ENCODE assay signal across 25 mouse cellular contexts in genomic region chr9:109116205-109116604, GRCm38 (mm10). TPM values are rescaled to one million over a fixed set of nuclear protein-coding genes. Genes with fewer than 3 reads are reported as not detected.
DNase-seq lines count a peak whose midpoint lies in the region; ATAC-seq lines count a peak whose summit lies in the region.
"Had no signal": no experiment of that assay in that cellular context is flagged by ENCODE, and none has a peak within 500 bp of the region (broad histone marks: within the 10 kb centered on the region; RNA-seq: fewer than 3 reads in every experiment).

No protein-coding gene starts in this region.

- H3K27me3 ChIP-seq in kidney, embryonic 14.5 days (ENCODE audit: control insufficient read depth, insufficient read depth, low read length): no peaks in the 10 kb centered on the region
- H3K27me3 ChIP-seq: embryonic facial prominence, embryonic 13.5 days; forebrain, embryonic 13.5 days; heart, embryonic 12.5 days; hindbrain, embryonic 12.5 days had no signal

- no peaks in the 10 kb centered on the region for H3K4me1 ChIP-seq in kidney, embryonic 14.5 days (ENCODE audit: control insufficient read depth, insufficient read depth, low read length)
- H3K4me1 ChIP-seq: embryonic facial prominence, embryonic 13.5 days; forebrain, embryonic 13.5 days; heart, embryonic 12.5 days; hindbrain, embryonic 12.5 days had no signal

- peak; percentile 2 for DNase-seq in kidney, adult 18-20 months
- DNase-seq in adrenal gland, adult 2 months: peak; percentile 88
- DNase-seq in adrenal gland, adult 8-10 months: peak; percentile 89
- peak; percentile 81 to 84 for DNase-seq in adrenal gland, postnatal 36 days
- no peak for DNase-seq in lung, postnatal 36 days
- no peak for DNase-seq in testis, postnatal 14 days (ENCODE audit: low spot score)
- no peak for DNase-seq in layer of hippocampus, postnatal 36 days
- DNase-seq: cerebellum, adult 11-12 months; cerebellum, adult 9-11 months; cerebellum, postnatal 36 days; forebrain, postnatal 0 days; gastrocnemius, postnatal 14 days; heart, postnatal 36 days had no signal

- H3K27ac ChIP-seq in kidney, embryonic 14.5 days (ENCODE audit: low read depth, low read length): no peak overlapping the region
- H3K27ac ChIP-seq: embryonic facial prominence, embryonic 13.5 days; forebrain, embryonic 13.5 days; hindbrain, embryonic 12.5 days; hindbrain, postnatal 0 days had no signal

- WGBS in kidney, embryonic 14.5 days: 93% methylated on average over 10 of the region's 10 CpGs

- H3K4me2 ChIP-seq in kidney, embryonic 14.5 days (replicated peaks; ENCODE audit: low read depth, low read length): no peak overlapping the region
- H3K4me2 ChIP-seq: embryonic facial prominence, embryonic 13.5 days; forebrain, embryonic 13.5 days; heart, embryonic 12.5 days; hindbrain, embryonic 12.5 days had no signal

- no peaks in the 10 kb centered on the region for H3K9me3 ChIP-seq in kidney, embryonic 14.5 days (ENCODE audit: control insufficient read depth, low read length)
- H3K9me3 ChIP-seq: embryonic facial prominence, embryonic 13.5 days; forebrain, embryonic 13.5 days; G1E; heart, embryonic 12.5 days; hindbrain, embryonic 12.5 days had no signal

- no peak overlapping the region for H3K9ac ChIP-seq in kidney, embryonic 14.5 days (ENCODE audit: low read depth, low read length)
- H3K9ac ChIP-seq: embryonic facial prominence, embryonic 13.5 days; forebrain, embryonic 13.5 days; forebrain, postnatal 0 days; heart, embryonic 12.5 days; hindbrain, embryonic 12.5 days had no signal

- no peak for ATAC-seq in kidney, embryonic 14.5 days (ENCODE audit: low FRiP score, low TSS enrichment)
- ATAC-seq: forebrain, embryonic 13.5 days; forebrain, postnatal 0 days; hindbrain, postnatal 0 days had no signal

- H3K36me3 ChIP-seq in kidney, embryonic 14.5 days (ENCODE audit: control insufficient read depth, insufficient read depth, low read length): peaks cover 82% of the 10 kb centered on the region
- H3K36me3 ChIP-seq: G1E had no signal

- H3K4me3 ChIP-seq in kidney, embryonic 14.5 days (ENCODE audit: low read length): no peak overlapping the region
- H3K4me3 ChIP-seq: embryonic facial prominence, embryonic 13.5 days; forebrain, embryonic 13.5 days; heart, embryonic 12.5 days; hindbrain, embryonic 12.5 days had no signal

RNA-seq across cellular contexts. Expression of gene Plxnb1, which starts 21.0 kb away (rescaled TPM):
- polyA plus RNA-seq in kidney, embryonic 14.5 days (2014; fragmentation: Nextera tagmentation; extraction: Ambion mirVana): 10.5 and 17.0 TPM in 2 replicates
- 10 to 100 TPM; 75.7 to 82.0 TPM for total RNA-seq in adrenal gland, adult 2 months (2021)
- 89.9 and 110 TPM in 2 replicates for polyA plus RNA-seq in adrenal gland, adult 2 months (2012; rRNA removed)
- total RNA-seq in adrenal gland, adult 8-10 months (2022): 100 to 1,000 TPM; 128 to 173 (median 140) TPM
- 100 to 1,000 TPM in 1 of 2 experiments, 10 to 100 TPM in 1; 82.7 to 123 TPM for total RNA-seq in adrenal gland, postnatal 36 days (2021)
- 10 to 100 TPM; 79.7 to 88.6 TPM for total RNA-seq in layer of hippocampus, postnatal 36 days (2021)
- polyA plus RNA-seq: G1E had no signal

RNA-seq across cellular contexts. Expression of gene Tma7, which starts 33.8 kb away (rescaled TPM):
- polyA plus RNA-seq in kidney, embryonic 14.5 days (2014; fragmentation: Nextera tagmentation; extraction: Ambion mirVana): 687 and 868 TPM in 2 replicates
- 100 to 1,000 TPM; 393 to 485 TPM for total RNA-seq in adrenal gland, adult 2 months (2021)
- polyA plus RNA-seq in adrenal gland, adult 2 months (2012; rRNA removed): 6.9 and 9.6 TPM in 2 replicates
- total RNA-seq in adrenal gland, adult 8-10 months (2022): 100 to 1,000 TPM; 342 to 453 (median 370) TPM
- 100 to 1,000 TPM; 384 to 426 TPM for total RNA-seq in adrenal gland, postnatal 36 days (2021)
- total RNA-seq in layer of hippocampus, postnatal 36 days (2021): 100 to 1,000 TPM; 303 to 338 TPM

RNA-seq across cellular contexts. Expression of gene Ccdc51, which starts 33.9 kb away (rescaled TPM):
- 13.5 and 14.7 TPM in 2 replicates for polyA plus RNA-seq in kidney, embryonic 14.5 days (2014; fragmentation: Nextera tagmentation; extraction: Ambion mirVana)
- total RNA-seq in adrenal gland, adult 2 months (2021): 10 to 100 TPM in 1 of 2 experiments, 1 to 10 TPM in 1; 9.2 to 18.9 TPM
- polyA plus RNA-seq in adrenal gland, adult 2 months (2012; rRNA removed): 11.4 and 12.6 TPM in 2 replicates
- total RNA-seq in adrenal gland, adult 8-10 months (2022): 10 to 100 TPM; 17.3 to 20.0 (median 18.7) TPM
- 10 to 100 TPM; 15.6 to 20.1 TPM for total RNA-seq in adrenal gland, postnatal 36 days (2021)
- total RNA-seq in layer of hippocampus, postnatal 36 days (2021): 1 to 10 TPM; 8.5 to 9.1 TPM

RNA-seq across cellular contexts. Expression of gene Atrip, which starts 42.3 kb away (rescaled TPM):
- polyA plus RNA-seq in kidney, embryonic 14.5 days (2014; fragmentation: Nextera tagmentation; extraction: Ambion mirVana): 20.5 and 30.7 TPM in 2 replicates
- 10 to 100 TPM; 12.5 to 17.5 TPM for total RNA-seq in adrenal gland, adult 2 months (2021)
- polyA plus RNA-seq in adrenal gland, adult 2 months (2012; rRNA removed): 22.3 and 25.3 TPM in 2 replicates
- total RNA-seq in adrenal gland, adult 8-10 months (2022): 10 to 100 TPM; 16.3 to 27.7 (median 22.2) TPM
- 10 to 100 TPM; 16.3 to 18.3 TPM for total RNA-seq in adrenal gland, postnatal 36 days (2021)
- 10 to 100 TPM; 28.1 to 31.0 TPM for total RNA-seq in layer of hippocampus, postnatal 36 days (2021)

RNA-seq across cellular contexts. Expression of gene Fbxw21, which starts 45.6 kb away (rescaled TPM):
- not detected in 2 replicates for polyA plus RNA-seq in kidney, embryonic 14.5 days (2014; fragmentation: Nextera tagmentation; extraction: Ambion mirVana)
- not detected for total RNA-seq in adrenal gland, adult 2 months (2021)
- polyA plus RNA-seq in adrenal gland, adult 2 months (2012; rRNA removed): not detected in 2 replicates
- total RNA-seq in adrenal gland, adult 8-10 months (2022): not detected
- total RNA-seq in adrenal gland, postnatal 36 days (2021): not detected
- total RNA-seq in layer of hippocampus, postnatal 36 days (2021): not detected
- total RNA-seq: forebrain, postnatal 0 days; gastrocnemius, adult 18-20 months; gastrocnemius, postnatal 14 days; heart, adult 8-10 months; heart, postnatal 36 days; hindbrain, postnatal 0 days had no signal
- polyA plus RNA-seq: embryonic facial prominence, embryonic 13.5 days; forebrain, embryonic 13.5 days; forebrain, postnatal 0 days; G1E; gonadal fat pad, adult 2 months; heart, embryonic 12.5 days; heart, embryonic 16.5 days; hindbrain, embryonic 12.5 days; hindbrain, postnatal 0 days; intestine, embryonic 14.5 days had no signal

Comparison
In these comparisons a context has a peak if more than half of its experiments do, and no peak if none do; other contexts are left out.
1. DNase-seq: peak in kidney, adult 18-20 months (single experiment), adrenal gland, adult 2 months (single experiment), adrenal gland, adult 8-10 months (single experiment) and adrenal gland, postnatal 36 days (2 of 2); none in lung, postnatal 36 days (single experiment), testis, postnatal 14 days (single experiment) and layer of hippocampus, postnatal 36 days (0 of 2).